Mouse (Mus musculus) embryonic fibroblast, embryonic 13.5 days (primary cell): ENCODE data around the gene Phf19.

Experiments used
- CTCF ChIP-seq: IDR thresholded peaks from 2 replicates; pipeline ENCODE4 v1.5.1; 2011; ENCODE audit warnings: mild to moderate bottlenecking, control low read depth, low read length, moderate library complexity, borderline replicate concordance; ENCODE audit not compliant: insufficient read depth
- POLR2A ChIP-seq: IDR thresholded peaks from 2 replicates; pipeline ENCODE4 v1.6.1; 2011; ENCODE audit warnings: low read depth, mild to moderate bottlenecking, control low read depth, low read length, moderate library complexity

DNA sequence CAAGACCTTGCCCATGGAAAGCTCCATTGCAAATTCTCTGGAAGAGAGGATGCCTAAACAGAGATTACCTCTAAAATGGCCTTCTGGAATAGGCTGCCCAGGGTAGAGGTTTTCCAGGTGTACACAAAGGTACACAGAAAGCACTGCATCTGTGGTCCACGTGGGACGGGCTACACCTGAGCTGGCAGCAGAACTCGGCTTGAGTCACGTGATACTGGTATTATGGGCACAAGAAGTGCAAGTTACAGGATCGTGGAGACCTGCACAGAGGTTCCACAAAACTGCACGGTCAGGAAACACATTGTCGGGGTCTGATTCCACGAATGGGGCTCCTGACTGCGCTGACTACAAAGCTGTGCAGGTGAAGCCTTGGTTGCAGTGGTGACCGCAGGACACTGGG is 33.8 kb downstream of the Phf19 start:
- TF ChIP-seq CTCF, result no peak
- no peak for TF ChIP-seq POLR2A
